Mouse (Mus musculus) hindbrain, embryonic 14.5 days (tissue): ENCODE data around the gene Slitrk1. TPM values are rescaled to one million over a fixed set of nuclear protein-coding genes. Genes with fewer than 3 reads are reported as not detected.

Experiments
- ATAC-seq: fragments of 200-750 bp; cut with Nextera tagmentation; 2 replicates; pipeline ENCODE4 v1.8.0; 2017; ENCODE audit warnings: moderate number of reproducible peaks, mild to moderate bottlenecking, moderate TSS enrichment, moderate library complexity; ENCODE audit not compliant: low FRiP score
- DNase-seq: peaks from one replicate; pipeline ENCODE4 v3.0.0-alpha.2; 2015; ENCODE audit warnings: low spot score
- H3K27ac ChIP-seq: fragments of 300-500 bp; sonication (generic); 2 replicates; pipeline ENCODE4 v1.5.1; 2014; ENCODE audit warnings: mild to moderate bottlenecking, moderate library complexity
- H3K27me3 ChIP-seq: fragments of 300-500 bp; sonication (generic); 2 replicates; pipeline ENCODE4 v1.6.1; 2014; ENCODE audit warnings: mild to moderate bottlenecking, low read length, mixed read lengths; ENCODE audit not compliant: control insufficient read depth, insufficient read depth
- H3K36me3 ChIP-seq: fragments of 300-500 bp; sonication (generic); replicated peaks from 2 replicates; pipeline ENCODE4 v1.6.1; 2014; ENCODE audit not compliant: control insufficient read depth, insufficient read depth
- H3K4me1 ChIP-seq: fragments of 300-500 bp; sonication (generic); replicated peaks from 2 replicates; pipeline ENCODE4 v1.6.1; 2014; ENCODE audit warnings: antibody characterized with exemption, low read length, mixed read lengths; ENCODE audit not compliant: control insufficient read depth, insufficient read depth
- H3K4me2 ChIP-seq: fragments of 300-500 bp; sonication (generic); replicated peaks from 2 replicates; pipeline ENCODE4 v1.6.1; 2014; ENCODE audit warnings: mild to moderate bottlenecking, moderate library complexity
- H3K4me3 ChIP-seq: fragments of 300-500 bp; sonication (generic); replicated peaks from 2 replicates; pipeline ENCODE4 v1.5.1; 2014; ENCODE audit warnings: mild to moderate bottlenecking, low read length
- H3K9ac ChIP-seq: fragments of 300-500 bp; sonication (generic); 2 replicates; pipeline ENCODE4 v1.6.1; 2014
- H3K9me3 ChIP-seq: fragments of 300-500 bp; sonication (generic); 2 replicates; pipeline ENCODE4 v1.6.1; 2016; ENCODE audit warnings: low read length; ENCODE audit not compliant: control insufficient read depth
- WGBS: fragments of 180-500 bp; shearing (Covaris S2); extraction: QIAGEN DNeasy Blood & Tissue Kit; methylation state at CpG from one replicate; pipeline ENCODE4 v1.1.7; 2014; 5-methylcytosine and 5-hydroxymethylcytosine counted together
- polyA plus RNA-seq: library from polyadenylated mRNA; unstranded; fragments of >200 nt; fragmentation: Nextera tagmentation; extraction: Ambion mirVana; gene quantifications from 2 replicates; pipeline ENCODE4 v1.2.1, GENCODE M21; 2014

Gene Slitrk1
- polyA plus RNA-seq, 1 experiment from 2014 or later: 38.5 TPM

GRCm38 (mm10) chr14:108898601-108899000, 15.4 kb downstream of the Slitrk1 start:
- no peaks in the 10 kb centered on the region for H3K4me1 ChIP-seq
- no peak for ATAC-seq
- no peak for DNase-seq

GRCm38 (mm10) chr14:108895456-108895855, 18.5 kb downstream of the Slitrk1 start:
- DNase-seq: no peak

More at GRCm38 (mm10) chr14:108898601-108899000, 15.4 kb downstream of the Slitrk1 start:
- Histone ChIP-seq H3K27ac (no peak overlapping the region), H3K4me2 (no peak overlapping the region), H3K9me3 (no peaks in the 10 kb centered on the region), H3K4me3 (no peak overlapping the region), H3K27me3 (no peaks in the 10 kb centered on the region), H3K36me3 (no peaks in the 10 kb centered on the region), H3K9ac (no peak overlapping the region)
- WGBS: 81% methylated on average over 7 of the region's 7 CpGs

GRCm38 (mm10) chr14:108867816-108868215, 46.1 kb downstream of the Slitrk1 start:
- no peaks in the 10 kb centered on the region for H3K27me3 ChIP-seq
- H3K9ac ChIP-seq: no peak overlapping the region
- no peak overlapping the region for H3K27ac ChIP-seq
- no peaks in the 10 kb centered on the region for H3K9me3 ChIP-seq
- H3K4me1 ChIP-seq: no peaks in the 10 kb centered on the region
- DNase-seq: no peak
- H3K4me3 ChIP-seq: no peak overlapping the region
- ATAC-seq: no peak
- no peaks in the 10 kb centered on the region for H3K36me3 ChIP-seq
- H3K4me2 ChIP-seq: no peak overlapping the region

More at GRCm38 (mm10) chr14:108895456-108895855, 18.5 kb downstream of the Slitrk1 start:
- no peak for ATAC-seq
- WGBS: 45% methylated on average over 2 of the region's 2 CpGs
- H3K9ac ChIP-seq: no peak overlapping the region
- H3K27me3 ChIP-seq: no peaks in the 10 kb centered on the region
- no peak overlapping the region for H3K4me2 ChIP-seq
- no peaks in the 10 kb centered on the region for H3K9me3 ChIP-seq
- no peak overlapping the region for H3K4me3 ChIP-seq
- H3K4me1 ChIP-seq: no peaks in the 10 kb centered on the region
- H3K36me3 ChIP-seq: no peaks in the 10 kb centered on the region
- H3K27ac ChIP-seq: no peak overlapping the region

GRCm38 (mm10) chr14:108864631-108865030, 49.3 kb downstream of the Slitrk1 start:
- no peaks in the 10 kb centered on the region for H3K27me3 ChIP-seq
- no peaks in the 10 kb centered on the region for H3K36me3 ChIP-seq

GRCm38 (mm10) chr14:108859310-108859709, 54.6 kb downstream of the Slitrk1 start:
- ATAC-seq (0 out of 2 replicates have a peak, but pooled peaks have one; percentile 34), DNase-seq (no peak)
- no peaks in the 10 kb centered on the region for H3K9me3 ChIP-seq
- H3K36me3 ChIP-seq: no peaks in the 10 kb centered on the region
- H3K27me3 ChIP-seq: no peaks in the 10 kb centered on the region
- H3K4me1 ChIP-seq: no peaks in the 10 kb centered on the region
- no peak overlapping the region for H3K9ac ChIP-seq
- 86% methylated on average over 1 of the region's 1 CpGs for WGBS
- no peak overlapping the region for H3K4me2 ChIP-seq
- no peak overlapping the region for H3K4me3 ChIP-seq
- no peak overlapping the region for H3K27ac ChIP-seq

More at GRCm38 (mm10) chr14:108864631-108865030, 49.3 kb downstream of the Slitrk1 start:
- no peak overlapping the region for H3K27ac ChIP-seq
- no peaks in the 10 kb centered on the region for H3K4me1 ChIP-seq
- no peak overlapping the region for H3K4me2 ChIP-seq
- H3K9me3 ChIP-seq: no peaks in the 10 kb centered on the region
- DNase-seq (no peak), ATAC-seq (no peak)
- H3K9ac ChIP-seq: no peak overlapping the region
- no peak overlapping the region for H3K4me3 ChIP-seq
